Mouse (Mus musculus): ENCODE results near the gene Ttll11. TPM values are rescaled to one million over a fixed set of nuclear protein-coding genes. Genes with fewer than 3 reads are reported as not detected.

Gene Ttll11
- total RNA-seq, 1 experiment, result 0.31 TPM

DNA sequence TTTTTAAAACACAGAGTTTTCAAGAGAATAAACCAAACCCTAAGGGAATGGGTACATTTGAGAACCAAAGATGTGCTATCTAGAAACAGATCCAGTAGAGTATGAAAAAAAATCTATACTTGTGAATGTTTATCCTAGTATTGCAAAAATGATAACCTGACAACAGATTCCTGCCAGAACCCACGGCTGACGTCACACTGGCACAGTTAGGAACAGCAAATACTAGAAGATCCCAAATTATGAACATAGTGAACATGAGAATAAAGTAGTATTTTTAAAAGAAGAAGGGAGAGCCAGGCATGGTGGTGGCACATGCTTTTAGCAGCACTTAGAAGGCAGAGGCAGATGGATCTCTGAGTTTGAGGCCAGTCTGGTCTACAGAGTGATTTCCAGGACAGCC, 122.8 kb downstream of the Ttll11 start:
- Histone ChIP-seq H3K4me3 (ENCODE audit: insufficient read depth in 1 of 2, low read depth in 1 of 2, low read length in 2 of 2, poor library complexity in 1 of 2, severe bottlenecking in 1 of 2) (no peak overlapping the region), H3K9me3 (ENCODE audit: control insufficient read depth, insufficient read depth, low read depth, low read length) (no peaks in the 10 kb centered on the region), H3K9ac (ENCODE audit: insufficient read depth, low read depth, low read length, poor library complexity, severe bottlenecking) (no peak overlapping the region), H3K4me1 (ENCODE audit: control insufficient read depth in 2 of 2, insufficient read depth in 2 of 2, low read length in 2 of 2, poor library complexity in 1 of 2) (peaks cover 0 to 4% of the 10 kb centered on the region in 2 experiments; a peak in 2 of 4 replicates), H3K36me3 (ENCODE audit: control insufficient read depth, insufficient read depth, low read length, poor library complexity, severe bottlenecking) (no peaks in the 10 kb centered on the region), H3K27ac (ENCODE audit: insufficient read depth, low read depth, low read length, poor library complexity, severe bottlenecking) (no peak overlapping the region)
- in situ Hi-C loops (cut with MboI; ENCODE audit: low sequenced_read_pairs in 2 of 2, unreplicated experiment in 2 of 2), result no loop called here
- TF ChIP-seq CHD2 (IDR thresholded peaks at IDR 0.05; ENCODE audit: low read depth, low read length), result no peak
- TF ChIP-seq HCFC1 (IDR thresholded peaks at IDR 0.05; ENCODE audit: borderline replicate concordance, insufficient read depth, low read length), result no peak
- TF ChIP-seq ZNF384 (IDR thresholded peaks at IDR 0.05; ENCODE audit: low read depth, low read length), result no peak
- TF ChIP-seq MAFK (IDR thresholded peaks at IDR 0.05; ENCODE audit: insufficient read depth, low read depth, low read length), result no peak
- no peak for TF ChIP-seq ZC3H11A (IDR thresholded peaks at IDR 0.05; ENCODE audit: borderline replicate concordance, low read depth, low read length)
- DNase-seq (ENCODE audit: low read depth, low spot score), result no peak

DNA sequence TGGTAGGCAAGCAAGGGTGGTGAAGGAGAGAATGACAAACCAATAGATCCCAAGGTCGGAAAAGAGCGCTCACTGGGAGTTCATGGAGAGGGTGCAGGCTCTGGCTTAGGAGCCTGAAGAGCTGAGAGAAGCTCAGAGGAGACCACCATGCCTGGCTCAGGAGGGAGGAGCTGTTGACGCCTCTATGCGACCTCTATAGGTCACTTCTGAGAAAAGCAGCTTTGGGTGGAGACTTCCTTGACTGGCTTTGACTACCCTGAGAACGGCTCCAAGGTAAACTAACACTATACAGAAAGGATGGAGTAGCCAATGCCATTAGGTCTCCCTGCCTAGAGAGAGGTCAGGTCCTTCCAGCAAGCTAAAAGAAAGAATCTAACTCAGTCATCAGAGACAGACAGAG, 124.8 kb downstream of the Ttll11 start:
- no peak for DNase-seq (ENCODE audit: low read depth, low spot score)
- TF ChIP-seq ZC3H11A (IDR thresholded peaks at IDR 0.05; ENCODE audit: borderline replicate concordance, low read depth, low read length), result no peak
- TF ChIP-seq CHD2 (IDR thresholded peaks at IDR 0.05; ENCODE audit: low read depth, low read length), result no peak
- no peak for TF ChIP-seq HCFC1 (IDR thresholded peaks at IDR 0.05; ENCODE audit: borderline replicate concordance, insufficient read depth, low read length)
- no peak for TF ChIP-seq ZNF384 (IDR thresholded peaks at IDR 0.05; ENCODE audit: low read depth, low read length)
- TF ChIP-seq MAFK (IDR thresholded peaks at IDR 0.05; ENCODE audit: insufficient read depth, low read depth, low read length), result no peak
- in situ Hi-C loops (cut with MboI; ENCODE audit: low sequenced_read_pairs in 2 of 2, unreplicated experiment in 2 of 2), result no loop called here

DNA sequence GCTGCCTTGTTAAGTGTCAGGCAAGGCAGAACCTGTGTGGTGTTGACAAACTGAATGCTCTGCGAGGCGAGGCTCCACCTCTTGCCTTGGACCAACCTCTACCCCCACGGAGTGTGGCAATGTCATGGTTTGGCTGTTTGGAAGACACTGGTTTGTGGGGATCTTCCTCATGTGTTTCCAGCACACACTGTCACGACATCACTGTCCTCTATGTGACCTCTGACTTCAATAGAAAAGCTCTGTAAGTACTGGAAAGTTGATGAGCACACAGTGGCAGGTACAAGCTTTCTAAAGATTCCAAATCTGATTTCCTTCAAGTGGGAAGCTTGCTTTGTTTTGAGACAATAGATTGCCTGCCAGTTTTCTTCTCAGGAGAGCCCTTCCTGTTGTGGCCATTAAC, 126.7 kb downstream of the Ttll11 start:
- Histone ChIP-seq H3K9ac (ENCODE audit: insufficient read depth, low read depth, low read length, poor library complexity, severe bottlenecking) (no peak overlapping the region), H3K36me3 (ENCODE audit: control insufficient read depth, insufficient read depth, low read length, poor library complexity, severe bottlenecking) (no peaks in the 10 kb centered on the region), H3K9me3 (ENCODE audit: control insufficient read depth, insufficient read depth, low read depth, low read length) (no peaks in the 10 kb centered on the region), H3K4me3 (ENCODE audit: insufficient read depth in 1 of 2, low read depth in 1 of 2, low read length in 2 of 2, poor library complexity in 1 of 2, severe bottlenecking in 1 of 2) (no peak overlapping the region), H3K4me1 (ENCODE audit: control insufficient read depth in 2 of 2, insufficient read depth in 2 of 2, low read length in 2 of 2, poor library complexity in 1 of 2) (peaks cover 0 to 4% of the 10 kb centered on the region in 2 experiments; a peak in 2 of 4 replicates), H3K27ac (ENCODE audit: insufficient read depth, low read depth, low read length, poor library complexity, severe bottlenecking) (no peak overlapping the region)
- DNase-seq (ENCODE audit: low read depth, low spot score), result no peak
- no peak for TF ChIP-seq ZC3H11A (IDR thresholded peaks at IDR 0.05; ENCODE audit: borderline replicate concordance, low read depth, low read length)
- in situ Hi-C loops (cut with MboI; ENCODE audit: low sequenced_read_pairs in 2 of 2, unreplicated experiment in 2 of 2), result no loop called here

More for the DNA sequence above, 124.8 kb downstream of the Ttll11 start:
- Histone ChIP-seq H3K36me3 (ENCODE audit: control insufficient read depth, insufficient read depth, low read length, poor library complexity, severe bottlenecking) (no peaks in the 10 kb centered on the region), H3K27ac (ENCODE audit: insufficient read depth, low read depth, low read length, poor library complexity, severe bottlenecking) (no peak overlapping the region), H3K4me1 (ENCODE audit: control insufficient read depth in 2 of 2, insufficient read depth in 2 of 2, low read length in 2 of 2, poor library complexity in 1 of 2) (peaks cover 0 to 4% of the 10 kb centered on the region in 2 experiments; a peak in 2 of 4 replicates), H3K4me3 (ENCODE audit: insufficient read depth in 1 of 2, low read depth in 1 of 2, low read length in 2 of 2, poor library complexity in 1 of 2, severe bottlenecking in 1 of 2) (no peak overlapping the region), H3K9ac (ENCODE audit: insufficient read depth, low read depth, low read length, poor library complexity, severe bottlenecking) (no peak overlapping the region), H3K9me3 (ENCODE audit: control insufficient read depth, insufficient read depth, low read depth, low read length) (no peaks in the 10 kb centered on the region)

DNA sequence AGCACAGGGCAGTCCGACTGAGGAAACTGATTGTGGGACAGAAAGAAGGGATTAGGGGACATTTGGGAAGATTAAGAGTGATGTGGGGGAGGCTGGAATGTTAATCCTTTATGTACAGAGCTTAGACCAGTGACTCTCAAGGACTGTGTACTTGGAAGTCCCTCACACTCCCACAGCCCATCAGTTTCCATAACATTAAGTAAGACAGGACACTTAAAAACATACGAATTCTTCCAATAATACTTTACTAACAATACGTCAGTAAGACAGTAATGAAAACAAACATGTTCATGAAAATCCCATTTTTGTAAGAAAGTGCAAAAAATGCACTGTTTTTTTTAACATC, 127.6 kb downstream of the Ttll11 start:
- Histone ChIP-seq H3K27ac (ENCODE audit: insufficient read depth, low read depth, low read length, poor library complexity, severe bottlenecking) (no peak overlapping the region), H3K36me3 (ENCODE audit: control insufficient read depth, insufficient read depth, low read length, poor library complexity, severe bottlenecking) (no peaks in the 10 kb centered on the region), H3K4me1 (ENCODE audit: control insufficient read depth in 2 of 2, insufficient read depth in 2 of 2, low read length in 2 of 2, poor library complexity in 1 of 2) (peaks cover 0 to 4% of the 10 kb centered on the region in 2 experiments; a peak in 2 of 4 replicates), H3K4me3 (ENCODE audit: insufficient read depth in 1 of 2, low read depth in 1 of 2, low read length in 2 of 2, poor library complexity in 1 of 2, severe bottlenecking in 1 of 2) (no peak overlapping the region), H3K9ac (ENCODE audit: insufficient read depth, low read depth, low read length, poor library complexity, severe bottlenecking) (no peak overlapping the region), H3K9me3 (ENCODE audit: control insufficient read depth, insufficient read depth, low read depth, low read length) (no peaks in the 10 kb centered on the region)
- no peak for TF ChIP-seq ZNF384 (IDR thresholded peaks at IDR 0.05; ENCODE audit: low read depth, low read length)
- no peak for TF ChIP-seq ZC3H11A (IDR thresholded peaks at IDR 0.05; ENCODE audit: borderline replicate concordance, low read depth, low read length)
- TF ChIP-seq CHD2 (IDR thresholded peaks at IDR 0.05; ENCODE audit: low read depth, low read length), result no peak
- TF ChIP-seq MAFK (IDR thresholded peaks at IDR 0.05; ENCODE audit: insufficient read depth, low read depth, low read length), result no peak
- no peak for TF ChIP-seq HCFC1 (IDR thresholded peaks at IDR 0.05; ENCODE audit: borderline replicate concordance, insufficient read depth, low read length)
- no peak for DNase-seq (ENCODE audit: low read depth, low spot score)
- in situ Hi-C loops (cut with MboI; ENCODE audit: low sequenced_read_pairs in 2 of 2, unreplicated experiment in 2 of 2), result no loop called here
